Mouse (Mus musculus) erythroblast, embryonic 14.5 days (primary cell): ENCODE results near the gene Ube2d1.

Experiments used
- GATA1 ChIP-seq: IDR thresholded peaks from 2 replicates; pipeline ENCODE4 v1.6.1; 2012; ENCODE audit warnings: low read length, inconsistent platforms, mixed read lengths
- TAL1 ChIP-seq: IDR thresholded peaks from 3 replicates; pipeline ENCODE4 v1.6.1; 2012; ENCODE audit warnings: low read length, inconsistent platforms, mixed read lengths

- TF ChIP-seq TAL1 (no peak), GATA1 (no peak)
Observed at GRCm38 (mm10) chr10:71251846-71252245, 33.2 kb downstream of the Ube2d1 start.
